Mouse (Mus musculus) stomach, embryonic 14.5 days (tissue): ENCODE results near the gene Pdgfb. TPM values are rescaled to one million over a fixed set of nuclear protein-coding genes. Genes with fewer than 3 reads are reported as not detected.

Source experiments
- ATAC-seq: fragments of 200-750 bp; cut with Nextera tagmentation; 2 replicates; pipeline ENCODE4 v1.8.0; 2017; ENCODE audit warnings: low read depth, moderate TSS enrichment; ENCODE audit not compliant: insufficient number of reproducible peaks, insufficient read depth, low FRiP score
- H3K27ac ChIP-seq: fragments of 300-500 bp; sonication (generic); 2 replicates; pipeline ENCODE4 v1.5.1; 2014; ENCODE audit warnings: mild to moderate bottlenecking, low read length, moderate library complexity, mixed read lengths
- H3K27me3 ChIP-seq: fragments of 300-500 bp; sonication (generic); 2 replicates; pipeline ENCODE4 v1.6.1; 2014; ENCODE audit warnings: low read length, control low read depth, mixed read lengths; ENCODE audit not compliant: control insufficient read depth, insufficient read depth
- H3K36me3 ChIP-seq: fragments of 300-500 bp; sonication (generic); 2 replicates; pipeline ENCODE4 v1.6.1; 2014; ENCODE audit warnings: mild to moderate bottlenecking, control low read depth, low read length, moderate library complexity, mixed read lengths; ENCODE audit not compliant: control insufficient read depth, insufficient read depth
- H3K4me1 ChIP-seq: fragments of 300-500 bp; sonication (generic); 2 replicates; pipeline ENCODE4 v1.6.1; 2014; ENCODE audit warnings: low read length, control low read depth, mixed read lengths; ENCODE audit not compliant: control insufficient read depth, insufficient read depth
- H3K4me2 ChIP-seq: fragments of 300-500 bp; sonication (generic); replicated peaks from 2 replicates; pipeline ENCODE4 v1.6.1; 2014; ENCODE audit warnings: low read depth, low read length, control low read depth
- H3K4me3 ChIP-seq: fragments of 300-500 bp; sonication (generic); 2 replicates; pipeline ENCODE4 v1.5.1; 2014; ENCODE audit warnings: low read depth, low read length, control low read depth
- H3K9ac ChIP-seq: fragments of 300-500 bp; sonication (generic); replicated peaks from 2 replicates; pipeline ENCODE4 v1.6.1; 2014; ENCODE audit warnings: low read depth, mild to moderate bottlenecking, control low read depth, low read length, moderate library complexity, mixed read lengths
- H3K9me3 ChIP-seq: fragments of 300-500 bp; sonication (generic); 2 replicates; pipeline ENCODE4 v1.6.1; 2016; ENCODE audit warnings: low read depth, low read length, control low read depth; ENCODE audit not compliant: control insufficient read depth
- WGBS: fragments of 180-500 bp; shearing (Covaris S2); extraction: QIAGEN DNeasy Blood & Tissue Kit; methylation state at CpG from one replicate; pipeline ENCODE4 v1.1.7; 2014; 5-methylcytosine and 5-hydroxymethylcytosine counted together
- polyA plus RNA-seq: library from polyadenylated mRNA; unstranded; fragments of >200 nt; fragmentation: Nextera tagmentation; extraction: Ambion mirVana; gene quantifications from 2 replicates; pipeline ENCODE4 v1.2.1, GENCODE M21; 2014

Gene Pdgfb
- polyA plus RNA-seq, 1 experiment from 2014 or later: 5.0 TPM

DNA sequence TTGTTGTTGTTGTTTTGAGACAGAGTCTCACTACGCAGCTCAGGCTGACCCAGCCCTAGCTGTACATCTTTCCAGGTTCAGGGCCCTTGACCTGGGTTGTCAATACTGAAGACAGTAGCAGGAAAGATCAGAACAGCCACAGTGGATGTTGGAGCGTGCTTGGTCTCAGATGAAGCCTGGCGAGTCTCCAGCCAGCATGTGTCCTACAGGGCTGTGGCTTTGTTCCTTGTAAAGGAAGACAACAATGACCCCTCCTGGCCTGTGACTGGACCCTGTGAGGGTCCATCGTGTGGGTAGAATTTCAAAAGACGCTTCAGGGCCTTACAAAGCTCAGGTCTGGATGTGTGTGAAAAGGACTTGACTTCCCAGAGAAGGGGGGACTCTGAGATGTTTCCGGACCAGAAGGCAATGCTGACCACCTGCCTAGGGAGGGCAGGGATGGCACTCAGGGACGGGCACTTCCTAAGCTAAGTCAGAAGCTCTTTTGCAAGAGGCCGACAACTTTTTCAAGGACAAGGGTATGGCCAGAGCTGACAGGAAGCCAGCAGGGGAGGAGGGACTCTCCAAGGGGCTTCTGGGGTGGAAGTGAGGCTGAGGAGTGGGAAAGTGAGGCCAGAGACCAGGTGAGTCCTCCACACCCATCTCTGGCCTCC, 38.7 kb upstream of the Pdgfb start:
- Histone ChIP-seq H3K4me2 (no peak overlapping the region), H3K4me3 (no peak overlapping the region), H3K9me3 (no peaks in the 10 kb centered on the region), H3K4me1 (no peaks in the 10 kb centered on the region; the same call in 1 of the 2 replicates), H3K27ac (no peak overlapping the region), H3K9ac (no peak overlapping the region), H3K36me3 (no peaks in the 10 kb centered on the region), H3K27me3 (no peaks in the 10 kb centered on the region)
- 81% methylated on average over 8 of the region's 8 CpGs for whole genome bisulfite sequencing
- no peak for ATAC-seq

DNA sequence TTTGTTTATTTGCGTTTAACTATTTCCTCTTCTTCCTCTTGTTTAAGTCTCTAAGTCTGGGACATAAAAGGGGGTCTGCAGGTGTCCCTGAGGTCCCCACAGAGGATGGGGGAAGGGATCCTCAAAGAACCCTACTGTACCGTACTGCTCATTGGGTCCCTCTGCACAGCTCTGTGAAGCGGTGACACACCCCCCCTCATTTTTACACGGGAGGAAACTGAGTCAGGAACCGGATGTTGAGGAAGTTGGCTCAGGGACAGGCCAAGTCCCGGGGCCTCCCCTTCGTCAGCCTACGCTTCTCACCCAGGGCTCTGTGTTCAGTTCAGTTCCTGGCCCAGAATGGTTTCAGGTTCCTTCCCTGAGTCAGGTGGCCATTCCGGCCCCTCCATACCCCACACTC, 37.0 kb upstream of the Pdgfb start:
- WGBS: 75% methylated on average over 9 of the region's 9 CpGs
- H3K4me2 ChIP-seq: no peak overlapping the region
- no peak overlapping the region for H3K4me3 ChIP-seq
- H3K36me3 ChIP-seq: no peaks in the 10 kb centered on the region
- no peaks in the 10 kb centered on the region; the same call in 1 of the 2 replicates for H3K4me1 ChIP-seq
- H3K27ac ChIP-seq: peak overlapping the region; percentile 27
- no peaks in the 10 kb centered on the region for H3K27me3 ChIP-seq
- H3K9me3 ChIP-seq: no peaks in the 10 kb centered on the region
- no peak for ATAC-seq
- no peak overlapping the region for H3K9ac ChIP-seq

DNA sequence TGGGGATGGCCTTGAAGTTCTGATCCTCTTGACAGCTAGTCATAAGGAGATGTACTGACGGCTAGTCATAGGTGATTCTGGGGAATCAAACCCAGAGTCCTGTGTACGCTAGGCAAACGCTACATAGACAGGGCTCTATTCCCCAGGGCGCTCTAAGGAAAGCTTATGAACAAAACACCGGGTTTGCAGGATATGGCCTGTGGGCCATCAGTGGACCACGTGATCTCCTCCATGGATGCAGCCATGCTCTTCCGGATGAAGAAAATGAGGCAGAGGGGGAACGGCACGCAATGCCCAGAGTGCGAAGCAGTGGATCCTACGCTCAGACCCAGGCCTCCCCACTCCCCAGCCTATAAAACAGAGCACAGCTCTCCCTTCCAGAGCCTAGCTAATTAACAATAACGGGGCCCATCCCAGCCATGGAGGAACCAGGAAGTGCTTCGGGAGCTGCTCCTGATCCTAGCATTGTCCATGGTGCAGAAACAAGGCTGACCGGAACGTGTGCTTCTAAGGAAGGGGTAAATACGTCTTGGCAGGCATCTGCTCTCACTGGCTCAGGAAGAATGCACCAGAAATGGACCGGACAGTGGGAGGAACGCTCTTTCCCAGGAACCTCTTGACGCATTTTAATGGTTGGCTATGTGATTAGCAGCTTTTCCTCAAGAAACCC, 36.5 kb upstream of the Pdgfb start:
- no peaks in the 10 kb centered on the region for H3K36me3 ChIP-seq
- ATAC-seq: no peak
- WGBS: 73% methylated on average over 19 of the region's 19 CpGs
- peak overlapping the region; percentile 67; the same call in 1 of the 2 replicates for H3K27ac ChIP-seq
- no peaks in the 10 kb centered on the region; the same call in 1 of the 2 replicates for H3K4me1 ChIP-seq
- H3K9ac ChIP-seq: no peak overlapping the region
- no peak overlapping the region for H3K4me3 ChIP-seq
- H3K27me3 ChIP-seq: no peaks in the 10 kb centered on the region
- H3K4me2 ChIP-seq: no peak overlapping the region
- H3K9me3 ChIP-seq: no peaks in the 10 kb centered on the region

DNA sequence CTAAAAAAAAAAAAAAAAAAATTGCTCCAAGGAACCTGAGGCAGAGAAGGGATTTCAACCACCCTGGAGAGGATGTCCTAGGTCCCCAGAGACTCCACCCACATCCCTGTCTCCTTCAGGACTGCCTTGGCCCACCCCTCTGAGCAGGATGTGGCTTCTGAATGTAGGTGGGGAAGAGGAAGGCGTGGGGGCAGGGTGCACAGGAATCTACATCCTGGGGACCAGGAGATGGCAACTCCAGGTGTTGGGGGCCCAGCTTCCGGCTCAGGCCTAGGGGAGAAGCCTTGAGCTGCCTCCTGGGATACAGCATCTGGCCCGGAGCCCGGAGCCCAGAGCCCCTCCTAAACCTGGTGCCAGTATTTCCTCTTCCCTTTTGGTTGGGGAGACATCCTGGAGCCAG, 35.3 kb upstream of the Pdgfb start:
- Histone ChIP-seq H3K27ac (no peak overlapping the region), H3K9me3 (no peaks in the 10 kb centered on the region), H3K36me3 (no peaks in the 10 kb centered on the region), H3K27me3 (no peaks in the 10 kb centered on the region), H3K4me1 (no peaks in the 10 kb centered on the region), H3K4me3 (no peak overlapping the region), H3K9ac (no peak overlapping the region), H3K4me2 (no peak overlapping the region)
- WGBS: 61% methylated on average over 4 of the region's 4 CpGs
- ATAC-seq: no peak

DNA sequence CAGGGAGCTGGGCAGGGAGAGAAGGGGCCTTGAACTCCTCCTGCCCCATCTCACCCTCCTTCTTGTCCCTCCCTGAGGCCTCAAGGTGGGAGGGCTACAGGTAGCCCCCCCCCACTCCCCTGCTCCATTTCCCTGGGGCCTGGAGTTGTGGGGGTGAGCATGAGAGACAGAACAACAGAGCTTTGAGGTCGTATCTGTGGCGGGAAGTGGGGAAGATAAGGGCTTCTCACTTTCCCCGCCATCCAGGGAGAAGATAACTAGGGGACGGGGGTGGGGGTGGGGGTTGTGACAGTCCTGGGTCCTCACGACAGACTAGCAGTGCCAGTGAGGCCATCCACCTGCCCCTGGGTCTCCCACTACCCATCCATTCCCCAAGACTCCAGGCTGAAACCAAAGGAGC, 33.2 kb upstream of the Pdgfb start:
- Histone ChIP-seq H3K4me1 (no peaks in the 10 kb centered on the region), H3K27ac (no peak overlapping the region), H3K27me3 (no peaks in the 10 kb centered on the region), H3K9ac (no peak overlapping the region), H3K9me3 (no peaks in the 10 kb centered on the region), H3K4me2 (no peak overlapping the region), H3K4me3 (no peak overlapping the region), H3K36me3 (no peaks in the 10 kb centered on the region)
- no peak for ATAC-seq
- 21% methylated on average over 5 of the region's 5 CpGs for WGBS

DNA sequence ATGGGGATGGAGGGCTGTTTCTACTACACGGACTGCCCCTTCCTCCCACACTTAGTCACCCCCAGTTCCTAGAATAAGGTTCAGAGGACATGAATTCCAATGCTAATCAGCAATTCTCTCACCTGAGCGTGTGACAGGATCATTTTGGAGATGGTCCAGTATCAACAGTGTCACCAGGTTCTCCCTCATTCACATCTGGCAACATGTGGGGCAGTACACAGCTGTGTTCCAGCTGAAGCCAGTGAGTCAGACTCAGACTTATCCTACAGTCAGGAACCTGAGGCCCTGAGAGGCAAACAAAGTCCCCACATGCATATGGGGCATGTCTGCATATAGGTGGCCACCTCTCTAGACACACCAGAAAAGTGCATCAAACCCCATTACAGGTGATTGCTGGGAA, 32.5 kb upstream of the Pdgfb start:
- H3K4me3 ChIP-seq: no peak overlapping the region
- no peak for ATAC-seq
- no peak overlapping the region for H3K4me2 ChIP-seq
- H3K36me3 ChIP-seq: no peaks in the 10 kb centered on the region
- no peaks in the 10 kb centered on the region for H3K27me3 ChIP-seq
- H3K27ac ChIP-seq: no peak overlapping the region
- H3K9me3 ChIP-seq: no peaks in the 10 kb centered on the region
- no peaks in the 10 kb centered on the region for H3K4me1 ChIP-seq
- H3K9ac ChIP-seq: no peak overlapping the region
- WGBS: 80% methylated on average over 2 of the region's 2 CpGs

DNA sequence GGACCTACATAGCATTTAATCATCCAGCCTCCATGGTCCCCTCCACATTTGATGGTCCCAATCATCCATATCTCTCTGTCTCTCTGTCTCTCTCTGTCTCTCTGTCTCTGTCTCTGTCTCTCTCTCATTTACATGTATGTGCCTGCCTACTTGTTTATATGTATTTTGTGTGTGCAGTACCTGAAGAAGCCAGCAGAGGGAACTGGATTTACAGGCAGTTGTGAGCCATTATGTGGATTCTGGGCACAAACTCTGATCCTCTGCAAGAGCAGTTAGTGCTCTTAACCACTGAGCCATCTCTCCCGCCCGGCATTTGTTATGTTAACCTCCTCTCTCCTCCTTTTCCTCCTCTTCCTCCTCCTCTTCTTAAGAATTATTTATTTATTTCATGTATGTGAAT, 31.0 kb upstream of the Pdgfb start:
- WGBS: 97% methylated on average over 2 of the region's 2 CpGs
- Histone ChIP-seq H3K4me3 (no peak overlapping the region), H3K9me3 (no peaks in the 10 kb centered on the region), H3K27me3 (no peaks in the 10 kb centered on the region), H3K27ac (no peak overlapping the region), H3K36me3 (no peaks in the 10 kb centered on the region), H3K9ac (no peak overlapping the region), H3K4me1 (no peaks in the 10 kb centered on the region), H3K4me2 (no peak overlapping the region)
- ATAC-seq: no peak

DNA sequence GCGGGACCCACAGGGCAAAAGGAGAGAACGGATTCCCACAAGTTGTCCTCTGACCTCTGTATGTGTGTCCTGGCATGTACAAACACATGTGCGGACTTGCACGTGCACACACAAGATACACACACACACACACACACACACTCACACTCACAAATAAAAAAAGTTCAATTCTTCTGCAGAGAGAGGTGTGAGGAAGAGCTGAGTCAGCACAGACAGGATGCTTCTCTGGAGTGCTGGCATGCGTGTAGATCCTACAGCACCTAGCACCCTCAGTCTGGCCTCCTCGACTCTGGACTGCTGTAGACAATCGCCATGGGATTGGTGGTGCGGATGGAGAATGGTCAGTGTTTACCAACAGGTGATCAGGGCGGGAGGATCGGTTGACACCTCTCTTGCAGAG, 29.5 kb upstream of the Pdgfb start:
- Histone ChIP-seq H3K9me3 (no peaks in the 10 kb centered on the region), H3K9ac (no peak overlapping the region), H3K4me3 (no peak overlapping the region), H3K27me3 (no peaks in the 10 kb centered on the region), H3K4me1 (no peaks in the 10 kb centered on the region), H3K4me2 (no peak overlapping the region), H3K27ac (no peak overlapping the region), H3K36me3 (no peaks in the 10 kb centered on the region)
- 87% methylated on average over 10 of the region's 10 CpGs for WGBS
- no peak for ATAC-seq

DNA sequence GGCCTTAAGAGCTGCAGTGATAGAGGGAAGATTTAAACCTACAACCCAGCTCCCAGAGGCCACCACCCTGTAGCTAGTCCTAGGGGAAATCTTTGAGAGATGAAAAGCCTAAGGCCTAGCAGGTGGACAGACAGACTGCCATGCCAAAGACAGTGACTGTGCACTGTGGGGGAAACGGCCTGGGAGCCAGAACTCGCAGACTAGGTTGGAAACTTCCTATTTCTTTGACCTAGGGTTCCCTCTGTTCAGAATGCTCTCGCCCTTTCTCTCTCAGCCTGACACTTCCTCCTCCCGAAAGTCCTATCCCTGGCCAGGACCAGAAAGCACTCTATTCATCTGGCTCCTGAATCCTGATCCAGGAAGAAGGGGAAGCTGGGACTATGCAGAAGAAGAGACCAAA, 27.4 kb upstream of the Pdgfb start:
- 81% methylated on average over 4 of the region's 4 CpGs for WGBS
- Histone ChIP-seq H3K4me1 (no peaks in the 10 kb centered on the region), H3K4me3 (no peak overlapping the region), H3K9me3 (no peaks in the 10 kb centered on the region), H3K4me2 (no peak overlapping the region), H3K9ac (no peak overlapping the region), H3K36me3 (no peaks in the 10 kb centered on the region), H3K27me3 (no peaks in the 10 kb centered on the region), H3K27ac (no peak overlapping the region)
- ATAC-seq: no peak
